Comparison of ENCODE assay signal across 8 mouse cellular contexts in genomic region chr6:125164672-125165327, GRCm38 (mm10). TPM values are rescaled to one million over a fixed set of nuclear protein-coding genes. Genes with fewer than 3 reads are reported as not detected.
DNase-seq lines count a peak whose midpoint lies in the region; ATAC-seq lines count a peak whose summit lies in the region.

No protein-coding gene starts in this region.

- peak overlapping the region; percentile 63 for H3K4me2 ChIP-seq in intestine, embryonic 15.5 days (replicated peaks)
- peak overlapping the region; percentile 96 for H3K4me2 ChIP-seq in liver, embryonic 11.5 days

- DNase-seq in right cerebral cortex, adult 18-20 months: peak; percentile 60
- no peak for DNase-seq in right cerebral cortex, postnatal 25 days
- peak; percentile 72 to 74 for DNase-seq in cerebellum, postnatal 25 days
- DNase-seq in gastrocnemius, postnatal 14 days: peak; percentile 55
- DNase-seq in liver, embryonic 11.5 days (ENCODE audit: low spot score): peak; percentile 79
- peak; percentile 50 to 65 for DNase-seq in monocyte, adult 2 months (ENCODE audit: low read depth in 1 of 2, low spot score in 2 of 2)
- DNase-seq in thymus, adult 18-20 months: peak; percentile 50 to 62

- WGBS in intestine, embryonic 15.5 days: under 1% methylated on average over 38 of the region's 39 CpGs
- under 1% methylated on average over 39 of the region's 39 CpGs for WGBS in liver, embryonic 11.5 days

- H3K27me3 ChIP-seq in intestine, embryonic 15.5 days (replicated peaks): no peaks in the 10 kb centered on the region
- H3K27me3 ChIP-seq in liver, embryonic 11.5 days (replicated peaks; ENCODE audit: control insufficient read depth, insufficient read depth, low read length): no peaks in the 10 kb centered on the region

- peaks cover 46% of the 10 kb centered on the region for H3K4me1 ChIP-seq in intestine, embryonic 15.5 days (replicated peaks)
- H3K4me1 ChIP-seq in liver, embryonic 11.5 days (replicated peaks; ENCODE audit: control insufficient read depth, insufficient read depth, low read length): peaks cover 40% of the 10 kb centered on the region

- intact Hi-C loops in gastrocnemius, postnatal 14 days (cut with DNase I; ENCODE audit: low total_unique reads): no loop called here

- ATAC-seq in intestine, embryonic 15.5 days: peak; percentile 3
- ATAC-seq in liver, embryonic 11.5 days (replicated peaks; ENCODE audit: low FRiP score): peak; percentile 6

- H3K27ac ChIP-seq in intestine, embryonic 15.5 days: peak overlapping the region; percentile 98
- H3K27ac ChIP-seq in liver, embryonic 11.5 days (ENCODE audit: low read depth, low read length): peak overlapping the region; percentile 97

- H3K36me3 ChIP-seq in intestine, embryonic 15.5 days: peaks cover 26% of the 10 kb centered on the region
- peaks cover 47% of the 10 kb centered on the region for H3K36me3 ChIP-seq in liver, embryonic 11.5 days (ENCODE audit: control insufficient read depth, insufficient read depth, low read length)

- H3K9ac ChIP-seq in intestine, embryonic 15.5 days: peak overlapping the region; percentile 95
- peak overlapping the region; percentile 97 for H3K9ac ChIP-seq in liver, embryonic 11.5 days (ENCODE audit: low read depth, low read length)

- peak overlapping the region; percentile 85 for H3K4me3 ChIP-seq in intestine, embryonic 15.5 days (replicated peaks)
- H3K4me3 ChIP-seq in liver, embryonic 11.5 days (ENCODE audit: low read depth, low read length): peak overlapping the region; percentile 87

- H3K9me3 ChIP-seq in intestine, embryonic 15.5 days: no peaks in the 10 kb centered on the region
- H3K9me3 ChIP-seq in liver, embryonic 11.5 days (ENCODE audit: control insufficient read depth, low read length): no peaks in the 10 kb centered on the region

RNA-seq across cellular contexts. Expression of gene Gapdh, which starts 1.5 kb away (rescaled TPM):
- total RNA-seq in gastrocnemius, postnatal 14 days (2021): over 10,000 TPM in 1 of 2 experiments, 1,000 to 10,000 TPM in 1; 9,479 to 10,041 TPM
- 2,230 and 2,316 TPM in 2 replicates for polyA plus RNA-seq in intestine, embryonic 15.5 days (2015; fragmentation: Nextera tagmentation; extraction: Ambion mirVana)
- polyA plus RNA-seq in liver, embryonic 11.5 days (2014; fragmentation: Nextera tagmentation; extraction: Ambion mirVana): 2,450 and 2,526 TPM in 2 replicates

RNA-seq across cellular contexts. Expression of gene Iffo1, which starts 19.8 kb away (rescaled TPM):
- total RNA-seq in gastrocnemius, postnatal 14 days (2021): 10 to 100 TPM; 24.0 to 28.7 TPM
- polyA plus RNA-seq in intestine, embryonic 15.5 days (2015; fragmentation: Nextera tagmentation; extraction: Ambion mirVana): 6.9 and 7.2 TPM in 2 replicates
- 7.7 and 9.9 TPM in 2 replicates for polyA plus RNA-seq in liver, embryonic 11.5 days (2014; fragmentation: Nextera tagmentation; extraction: Ambion mirVana)

RNA-seq across cellular contexts. Expression of gene Ncapd2, which starts 26.7 kb away (rescaled TPM):
- total RNA-seq in gastrocnemius, postnatal 14 days (2021): 10 to 100 TPM; 18.4 to 18.7 TPM
- polyA plus RNA-seq in intestine, embryonic 15.5 days (2015; fragmentation: Nextera tagmentation; extraction: Ambion mirVana): 83.3 and 96.9 TPM in 2 replicates
- 150 and 158 TPM in 2 replicates for polyA plus RNA-seq in liver, embryonic 11.5 days (2014; fragmentation: Nextera tagmentation; extraction: Ambion mirVana)

RNA-seq across cellular contexts. Expression of gene Mrpl51, which starts 26.8 kb away (rescaled TPM):
- total RNA-seq in gastrocnemius, postnatal 14 days (2021): 100 to 1,000 TPM; 214 to 227 TPM
- polyA plus RNA-seq in intestine, embryonic 15.5 days (2015; fragmentation: Nextera tagmentation; extraction: Ambion mirVana): 267 and 273 TPM in 2 replicates
- 287 and 311 TPM in 2 replicates for polyA plus RNA-seq in liver, embryonic 11.5 days (2014; fragmentation: Nextera tagmentation; extraction: Ambion mirVana)

RNA-seq across cellular contexts. Expression of gene Nop2, which starts 33.1 kb away (rescaled TPM):
- total RNA-seq in gastrocnemius, postnatal 14 days (2021): 10 to 100 TPM; 16.0 to 20.4 TPM
- 68.1 and 70.3 TPM in 2 replicates for polyA plus RNA-seq in intestine, embryonic 15.5 days (2015; fragmentation: Nextera tagmentation; extraction: Ambion mirVana)
- 114 and 125 TPM in 2 replicates for polyA plus RNA-seq in liver, embryonic 11.5 days (2014; fragmentation: Nextera tagmentation; extraction: Ambion mirVana)
